Mouse (Mus musculus): ENCODE measurements around the gene Chaf1b. TPM values are rescaled to one million over a fixed set of nuclear protein-coding genes. Genes with fewer than 3 reads are reported as not detected.
A peak's percentile ranks its signal among the peaks of the same experiment; 100 is the strongest.

The Chaf1b gene
- total and polyA plus RNA-seq, 3 experiments: 48.2 to 53.9 TPM; not detected in 1

GRCm38 (mm10) chr16:93917712-93918678 lies 34.3 kb downstream of the Chaf1b start (continued):
- TF ChIP-seq MEF2A (IDR thresholded peaks at IDR 0.05; ENCODE audit: extremely low read depth, insufficient replicate concordance, low read depth, low read length, poor library complexity, severe bottlenecking) (no peak), KAT2A (conservative IDR thresholded peaks at IDR 0.05; ENCODE audit: low read depth, low read length) (no peak), USF1 (IDR thresholded peaks at IDR 0.05; ENCODE audit: low read depth, low read length) (peak; percentile 66), MYC (IDR thresholded peaks at IDR 0.05; ENCODE audit: low read depth, low read length) (peak; percentile 60), MXI1 (IDR thresholded peaks at IDR 0.05; ENCODE audit: low read depth, low read length) (no peak), USF2 (IDR thresholded peaks at IDR 0.05; ENCODE audit: borderline replicate concordance in 1 of 2, insufficient read depth in 1 of 2, low read depth in 1 of 2, low read length in 2 of 2) (no peak), POLR2AphosphoS5 (IDR thresholded peaks at IDR 0.05; ENCODE audit: borderline replicate concordance, low read depth, low read length) (no peak), ZMIZ1 (IDR thresholded peaks at IDR 0.05; ENCODE audit: low read depth, low read length) (no peak), RAD21 (IDR thresholded peaks at IDR 0.05; ENCODE audit: low read depth, low read length) (peak; percentile 69), POLR2A (IDR thresholded peaks at IDR 0.05; ENCODE audit: control insufficient read depth in 1 of 2, insufficient read depth in 1 of 2, low read depth in 1 of 2, low read length in 2 of 2, poor library complexity in 1 of 2) (peak in 1 of 2 experiments; percentile 53; a peak in 2 of 4 replicates), UBTF (IDR thresholded peaks at IDR 0.05; ENCODE audit: borderline replicate concordance, insufficient read depth, low read depth, low read length) (no peak), BHLHE40 (IDR thresholded peaks at IDR 0.05; ENCODE audit: borderline replicate concordance, low read depth, low read length) (no peak), ZC3H11A (IDR thresholded peaks at IDR 0.05; ENCODE audit: low read depth, low read length) (peak; percentile 51), POLR2AphosphoS2 (IDR thresholded peaks at IDR 0.05; ENCODE audit: low read length) (no peak)

- Histone ChIP-seq H3K27me3 (ENCODE audit: control insufficient read depth in 1 of 2, insufficient read depth in 2 of 2, low read length in 2 of 2) (no peaks in the 10 kb centered on the region), H3K79me2 (ENCODE audit: control insufficient read depth, insufficient read depth, low read length, poor library complexity) (no peaks in the 10 kb centered on the region), H3K4me3 (ENCODE audit: control insufficient read depth in 1 of 2, insufficient read depth in 1 of 2, low read depth in 2 of 2, low read length in 2 of 2) (peak overlapping the region in 1 of 2 experiments; percentile 33; a peak in 2 of 4 replicates), H3K36me3 (ENCODE audit: control insufficient read depth in 1 of 2, insufficient read depth in 2 of 2, low read length in 2 of 2) (peaks cover 0 to 12% of the 10 kb centered on the region in 2 experiments; a peak in 2 of 4 replicates), H3K9me3 (replicated peaks; ENCODE audit: insufficient read depth, low read length) (no peaks in the 10 kb centered on the region), H3K4me1 (ENCODE audit: control insufficient read depth in 1 of 2, insufficient read depth in 2 of 2, low read length in 2 of 2) (peaks cover 4 to 15% of the 10 kb centered on the region in 2 experiments; a peak in 3 of 4 replicates), H3K9ac (ENCODE audit: control insufficient read depth, low read depth, low read length, poor library complexity, severe bottlenecking) (no peak overlapping the region), H3K27ac (ENCODE audit: control insufficient read depth, low read depth, low read length) (no peak overlapping the region)
- TF ChIP-seq HCFC1 (IDR thresholded peaks at IDR 0.05; ENCODE audit: low read depth, low read length): no peak
- TF ChIP-seq NELFE (IDR thresholded peaks at IDR 0.05; ENCODE audit: low read depth, low read length): no peak
- TF ChIP-seq CHD2 (IDR thresholded peaks at IDR 0.05; ENCODE audit: low read length): no peak
- TF ChIP-seq MYB (IDR thresholded peaks at IDR 0.05; ENCODE audit: low read depth, low read length): 0 out of 2 replicates have a peak, but pooled peaks have one; percentile 3
- 0 out of 2 replicates have a peak, but pooled peaks have one; percentile 4 for TF ChIP-seq MAZ (IDR thresholded peaks at IDR 0.05; ENCODE audit: low read depth, low read length)
- DNase-seq (ENCODE audit: low read depth, low spot score): no peak
Observed at GRCm38 (mm10) chr16:93918679-93919060, 35.0 kb downstream of the Chaf1b start.

Measured in MEL (cell line).